30 mouse cellular contexts compared by ENCODE assay signal in genomic region chr2:157862306-157862705, GRCm38 (mm10). TPM values are rescaled to one million over a fixed set of nuclear protein-coding genes. Genes with fewer than 3 reads are reported as not detected.
DNase-seq lines count a peak whose midpoint lies in the region; ATAC-seq and TF ChIP-seq lines count a peak whose summit lies in the region.
"Had no signal": no experiment of that assay in that cellular context is flagged by ENCODE, and none has a peak within 500 bp of the region (broad histone marks: within the 10 kb centered on the region; RNA-seq: fewer than 3 reads in every experiment).

No protein-coding gene starts in this region.

- TF ChIP-seq EP300 in heart, adult 2 months (IDR thresholded peaks at IDR 0.05; ENCODE audit: insufficient read depth, low read depth, low read length), result no peak

- WGBS in heart, adult 2 months, result 57% methylated on average over 10 of the region's 10 CpGs
- WGBS in hindbrain, embryonic 16.5 days, result 82% methylated on average over 10 of the region's 10 CpGs

- H3K4me3 ChIP-seq in gastrocnemius, adult 2 months, result no peak overlapping the region
- no peak overlapping the region for H3K4me3 ChIP-seq in heart, adult 2 months
- H3K4me3 ChIP-seq in hindbrain, embryonic 16.5 days (ENCODE audit: low read length), result no peak overlapping the region
- H3K4me3 ChIP-seq: embryonic facial prominence, embryonic 10.5 days; embryonic facial prominence, embryonic 13.5 days; erythroblast, embryonic 14.5 days; forebrain, embryonic 12.5 days; forebrain, embryonic 15.5 days; heart, embryonic 13.5 days had no signal

- H3K79me2 ChIP-seq in heart, adult 2 months (replicated peaks; ENCODE audit: control insufficient read depth, insufficient read depth, low read length), result no peaks in the 10 kb centered on the region

- no peak overlapping the region for H3K9ac ChIP-seq in heart, adult 2 months (ENCODE audit: low read depth, low read length)
- H3K9ac ChIP-seq in hindbrain, embryonic 16.5 days (ENCODE audit: low read depth, low read length), result no peak overlapping the region
- H3K9ac ChIP-seq: embryonic facial prominence, embryonic 13.5 days; forebrain, embryonic 12.5 days; forebrain, embryonic 15.5 days; heart, embryonic 13.5 days; hindbrain, embryonic 14.5 days had no signal

- peak; percentile 82 for DNase-seq in gastrocnemius, adult 2 months
- no peak for DNase-seq in gastrocnemius, postnatal 10 days
- peak in 1 of 2 experiments; percentile 46 for DNase-seq in heart, adult 2 months
- DNase-seq in heart, adult 11 months, result no peak
- DNase-seq in brain, adult 2 months (ENCODE audit: low read depth, low spot score), result peak; percentile 49
- DNase-seq in gastrocnemius, postnatal 25 days, result peak; percentile 46
- DNase-seq in lung, postnatal 10 days, result no peak
- DNase-seq: adrenal gland, adult 8-10 months; adrenal gland, postnatal 25 days; cerebellum, adult 8-10 months; cerebellum, postnatal 36 days; embryo, embryonic 11 days; heart, postnatal 14 days; heart, postnatal 4 days; kidney, adult 2 months had no signal

- TF ChIP-seq CTCF in gastrocnemius, adult 2 months (IDR thresholded peaks at IDR 0.05), result no peak
- TF ChIP-seq CTCF in heart, adult 2 months (IDR thresholded peaks at IDR 0.05), result no peak

- H3K27me3 ChIP-seq in heart, adult 2 months (ENCODE audit: control insufficient read depth, insufficient read depth, low read length), result no peaks in the 10 kb centered on the region
- no peaks in the 10 kb centered on the region for H3K27me3 ChIP-seq in hindbrain, embryonic 16.5 days (replicated peaks; ENCODE audit: control insufficient read depth, insufficient read depth, low read length)
- H3K27me3 ChIP-seq: embryonic facial prominence, embryonic 13.5 days; forebrain, embryonic 12.5 days; forebrain, embryonic 15.5 days; heart, embryonic 13.5 days had no signal

- peak overlapping the region; percentile 87 for H3K27ac ChIP-seq in gastrocnemius, adult 2 months
- H3K27ac ChIP-seq in heart, adult 2 months, result peak overlapping the region; percentile 39
- no peak overlapping the region for H3K27ac ChIP-seq in hindbrain, embryonic 16.5 days (ENCODE audit: low read depth, low read length)
- H3K27ac ChIP-seq: embryonic facial prominence, embryonic 10.5 days; embryonic facial prominence, embryonic 13.5 days; forebrain, embryonic 15.5 days; heart, embryonic 13.5 days had no signal

- no peak for TF ChIP-seq POLR2A in heart, adult 2 months (IDR thresholded peaks at IDR 0.05; ENCODE audit: insufficient read depth, low read depth, low read length)

- no peak overlapping the region for H3K4me2 ChIP-seq in hindbrain, embryonic 16.5 days (ENCODE audit: low read length)
- H3K4me2 ChIP-seq: embryonic facial prominence, embryonic 13.5 days; forebrain, embryonic 12.5 days; forebrain, embryonic 15.5 days; heart, embryonic 13.5 days; hindbrain, embryonic 14.5 days had no signal

- intact Hi-C loops in gastrocnemius, adult 2 months (cut with DNase I), result no loop called here
- intact Hi-C loops in heart, adult 2 months (cut with DNase I), result loop anchor here (5.0 kb wide), 1 partner anchor 40 kb away; no protein-coding TSS in a partner anchor

- H3K9me3 ChIP-seq in hindbrain, embryonic 16.5 days (ENCODE audit: control insufficient read depth, low read length), result no peaks in the 10 kb centered on the region
- H3K9me3 ChIP-seq: embryonic facial prominence, embryonic 10.5 days; embryonic facial prominence, embryonic 13.5 days; forebrain, embryonic 12.5 days; forebrain, embryonic 15.5 days; heart, embryonic 13.5 days had no signal

- peaks cover 2% of the 10 kb centered on the region for H3K4me1 ChIP-seq in heart, adult 2 months (ENCODE audit: control insufficient read depth, insufficient read depth, low read length)
- H3K4me1 ChIP-seq in hindbrain, embryonic 16.5 days (ENCODE audit: control insufficient read depth, insufficient read depth, low read depth, low read length), result peaks cover 8% of the 10 kb centered on the region

- no peaks in the 10 kb centered on the region for H3K36me3 ChIP-seq in heart, adult 2 months (ENCODE audit: control insufficient read depth, insufficient read depth, low read length)
- no peaks in the 10 kb centered on the region for H3K36me3 ChIP-seq in hindbrain, embryonic 16.5 days (ENCODE audit: control insufficient read depth, insufficient read depth, low read length)
- H3K36me3 ChIP-seq: embryonic facial prominence, embryonic 10.5 days; embryonic facial prominence, embryonic 13.5 days; forebrain, embryonic 12.5 days; forebrain, embryonic 15.5 days; heart, embryonic 13.5 days had no signal

- ATAC-seq in hindbrain, embryonic 16.5 days, result no peak
- ATAC-seq: activated CD4-positive, CD25-positive, alpha-beta regulatory T cell, adult 4 months; CD4-positive, CD25-positive, alpha-beta regulatory T cell, adult 4 months; forebrain, embryonic 15.5 days; intestine, postnatal 0 days had no signal

RNA-seq across cellular contexts. Expression of gene Vstm2l, which starts 52.1 kb away (rescaled TPM):
- total RNA-seq in gastrocnemius, adult 2 months (2021), result not detected
- under 1 TPM; 0.40 to 0.45 TPM for total RNA-seq in gastrocnemius, postnatal 10 days (2021)
- total RNA-seq in heart, adult 2 months (2021), result not detected
- polyA plus RNA-seq in heart, adult 2 months (2012; rRNA removed), result 0.08 TPM in 1 of 2 replicates, not detected in the other
- total RNA-seq in gastrocnemius, postnatal 25 days (2021), result not detected
- polyA plus RNA-seq in hindbrain, embryonic 16.5 days (2015; fragmentation: Nextera tagmentation; extraction: Ambion mirVana), result 9.5 and 20.7 TPM in 2 replicates
- total RNA-seq: granulocyte monocyte progenitor cell, adult 5-6 weeks; heart, postnatal 14 days; MEL had no signal
- polyA plus RNA-seq: activated CD4-positive, CD25-positive, alpha-beta regulatory T cell, adult 4 months; C2C12; CD4-positive, CD25-positive, alpha-beta regulatory T cell, adult 4 months; erythroblast, embryonic 14.5 days; heart, embryonic 13.5 days; heart, embryonic 16.5 days had no signal

Comparison
In these comparisons a context has a peak if more than half of its experiments do, and no peak if none do; other contexts are left out.
1. DNase-seq: peak in gastrocnemius, adult 2 months (single experiment), brain, adult 2 months (single experiment) and gastrocnemius, postnatal 25 days (single experiment); none in gastrocnemius, postnatal 10 days (single experiment), heart, adult 11 months (single experiment) and lung, postnatal 10 days (single experiment).